Mouse (Mus musculus) testis, postnatal 10 days (tissue): ENCODE results near the gene Gm10338.
"Not testable (repeated sequence)": the region's sequence is repeated elsewhere in the genome, so short reads cannot be mapped to it uniquely, and the experiment has no call there.

Experiments used
- DNase-seq: peaks from one replicate; pipeline ENCODE4 v3.0.0; 2021; ENCODE audit warnings: low spot score

The Gm10338 gene

DNA sequence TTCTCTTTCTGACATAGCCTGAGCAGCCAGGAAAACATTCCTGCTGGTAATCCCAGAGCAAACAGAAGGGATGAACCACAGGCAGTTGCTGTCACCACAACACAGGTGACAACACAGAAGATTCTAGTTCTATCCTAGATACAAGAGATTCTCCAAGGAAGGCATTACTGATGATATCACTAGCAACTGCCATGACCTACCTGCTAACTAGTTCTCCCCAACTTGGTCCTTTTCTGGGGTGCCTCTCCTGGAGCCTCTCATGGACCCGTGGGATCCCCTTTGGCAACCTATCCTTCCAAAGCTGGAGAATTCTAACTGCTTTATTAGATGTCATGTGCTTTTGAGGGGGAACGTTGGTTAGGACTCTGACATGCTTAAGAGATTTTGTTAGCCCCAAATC, at the start of gene Gm10338:
Gene Gm10338, minus strand, starts transcription at position 101 of the 400 bp plus-strand sequence.
- not testable (repeated sequence) for DNase-seq

DNA sequence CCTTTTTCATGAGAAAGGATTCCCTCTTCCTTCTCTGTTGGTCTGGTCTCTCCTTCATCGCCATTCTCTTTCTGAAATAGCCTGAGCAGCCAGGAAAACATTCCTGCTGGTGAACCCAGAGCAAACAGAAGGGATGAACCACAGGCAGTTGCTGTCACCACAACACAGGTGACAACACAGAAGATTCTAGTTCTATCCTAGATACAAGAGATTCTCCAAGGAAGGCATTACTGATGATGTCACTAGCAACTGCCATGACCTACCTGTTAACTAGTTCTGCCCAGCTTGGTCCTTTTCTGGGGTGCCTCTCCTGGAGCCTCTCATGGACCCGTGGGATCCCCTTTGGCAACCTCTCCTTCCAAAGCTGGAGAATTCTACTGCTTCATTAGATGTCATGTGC, 48.5 kb upstream of the Gm10338 start, which contains the start of gene Gm10128:
Gene Gm10128, minus strand, starts transcription at position 101 of the 400 bp plus-strand sequence.
- DNase-seq = not testable (repeated sequence)

DNA sequence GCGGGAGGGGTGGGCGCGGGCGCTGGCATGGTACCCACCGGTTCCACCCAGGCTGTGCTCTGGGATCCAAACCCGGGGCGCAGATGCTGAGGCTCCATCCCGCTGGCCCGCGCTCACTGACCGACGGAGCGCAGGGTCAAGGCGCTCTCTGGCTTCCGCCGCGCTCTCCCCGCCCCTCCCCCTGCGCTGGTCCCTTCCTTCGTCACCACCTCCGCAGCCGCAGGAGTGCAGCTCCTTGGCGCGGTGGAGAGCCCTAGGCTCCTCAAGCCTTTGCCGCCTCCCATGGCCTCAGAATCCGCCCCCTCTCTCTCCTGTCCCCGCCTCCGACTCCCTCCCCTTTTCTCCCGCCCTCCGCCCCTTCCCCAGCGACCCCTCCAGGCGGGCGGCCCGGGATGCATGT, 27.0 kb downstream of the Gm10338 start, which contains the start of gene Gm3558:
Gene Gm3558, minus strand, starts transcription at position 185 of the 400 bp plus-strand sequence.
- DNase-seq = not testable (repeated sequence)

DNA sequence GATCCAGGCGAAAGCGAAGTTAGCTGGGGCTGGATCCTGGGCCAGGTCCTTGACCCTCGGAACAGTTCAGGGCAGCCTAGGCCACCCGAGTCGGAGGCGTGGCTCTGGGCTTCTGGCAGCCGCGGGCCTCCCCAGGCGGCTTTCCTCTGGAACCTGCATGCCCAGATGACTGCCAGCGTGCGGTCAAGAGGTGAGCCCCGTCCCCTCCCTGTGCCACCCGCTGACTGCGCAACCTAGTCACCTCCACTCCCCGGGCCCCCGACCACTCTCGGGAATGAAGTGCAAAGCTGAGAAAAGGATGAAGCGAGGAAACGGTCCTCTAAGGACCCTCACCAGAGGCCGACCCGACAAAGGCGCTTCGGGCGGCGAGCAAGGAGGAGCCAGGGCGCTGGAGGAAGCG, 27.5 kb downstream of the Gm10338 start:
- DNase-seq = not testable (repeated sequence)

DNA sequence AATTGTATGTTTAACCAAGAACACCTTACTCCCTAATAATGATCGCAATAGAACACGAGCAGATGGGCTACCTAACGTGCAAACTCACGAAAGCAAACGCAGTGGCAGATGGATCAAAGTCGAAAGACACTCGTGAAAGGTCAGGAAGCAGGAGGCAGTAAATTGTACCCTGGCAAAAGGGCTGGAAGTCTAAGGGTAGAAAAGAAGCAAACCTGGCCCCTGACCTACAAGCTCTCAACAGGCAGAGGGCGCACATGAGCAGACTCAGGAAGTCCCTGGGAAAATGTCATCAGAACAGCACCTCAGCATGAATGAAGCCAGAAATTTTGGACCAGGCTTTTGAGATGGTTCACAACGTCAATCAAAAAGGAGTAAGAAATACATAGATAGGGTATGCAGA, 28.1 kb downstream of the Gm10338 start:
- DNase-seq = peak; percentile 31
